Mouse (Mus musculus) gastrocnemius, postnatal 10 days (tissue): ENCODE measurements around the gene Tsx. TPM values are rescaled to one million over a fixed set of nuclear protein-coding genes. Genes with fewer than 3 reads are reported as not detected.
"Not testable (repeated sequence)": the region's sequence is repeated elsewhere in the genome, so short reads cannot be mapped to it uniquely, and the experiment has no call there.

Experiments
- DNase-seq: peaks from one replicate; pipeline ENCODE4 v3.0.0; 2021; ENCODE audit warnings: mixed read lengths
- long read RNA-seq, 2 experiments: library from polyadenylated mRNA; stranded (forward); transcript quantifications; one replicate each; pipeline ENCODE4 v2.0.0; 2021
- total RNA-seq, 2 experiments: library from RNA; stranded (reverse); gene quantifications; 2 replicates each; pipeline ENCODE4 v1.2.3; 2021

Gene Tsx
- not detected for total RNA-seq
- long read RNA-seq, experiment 1: 0 reads
- long read RNA-seq, experiment 2: 0 reads

- no peak for DNase-seq
These were observed at the start of gene Tsx for GRCm38 (mm10) chrX:103414167-103414566. Tsx (plus strand) TSS chrX:103414467.

DNA sequence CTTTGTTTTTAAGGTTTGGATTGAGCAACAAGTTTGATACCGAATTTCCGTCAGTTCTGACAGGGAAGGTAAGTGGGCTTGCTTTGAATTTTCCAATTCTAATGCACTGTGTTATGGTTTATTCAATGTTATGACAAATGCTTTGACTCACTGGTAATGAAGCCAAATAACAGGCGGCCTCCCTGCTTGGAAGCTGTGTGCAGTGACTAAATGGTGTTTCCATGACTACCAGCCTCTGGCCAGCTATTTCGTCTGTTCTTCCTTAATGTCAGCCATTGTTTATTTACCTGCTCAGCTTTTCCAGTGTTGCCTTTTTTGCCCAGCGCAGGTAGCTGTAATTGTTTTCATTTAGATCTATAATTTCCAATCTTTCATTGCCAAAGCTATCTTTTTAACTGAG, 48.1 kb upstream of the Tsx start:
- no peak for DNase-seq

GRCm38 (mm10) chrX:103368650-103369049, 45.6 kb upstream of the Tsx start:
- DNase-seq: no peak

DNA sequence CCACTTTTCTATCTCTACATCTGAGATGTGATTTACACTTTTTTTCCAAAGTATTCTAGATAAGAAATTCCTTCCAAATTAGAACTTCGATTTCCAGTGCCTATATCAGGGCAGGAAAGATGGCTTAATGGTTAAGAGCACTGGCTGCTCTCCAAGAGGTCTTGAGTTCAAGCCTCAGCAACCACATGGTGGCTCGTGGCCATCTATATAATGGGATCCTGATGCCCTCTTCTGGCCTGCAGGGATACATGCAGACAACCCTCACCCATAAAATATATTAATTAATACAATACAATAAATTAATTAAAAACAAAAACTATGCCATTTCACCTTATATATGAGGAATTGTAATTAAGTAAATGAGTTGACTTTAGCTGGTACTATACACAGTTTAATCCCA, 43.0 kb upstream of the Tsx start:
- no peak for DNase-seq

DNA sequence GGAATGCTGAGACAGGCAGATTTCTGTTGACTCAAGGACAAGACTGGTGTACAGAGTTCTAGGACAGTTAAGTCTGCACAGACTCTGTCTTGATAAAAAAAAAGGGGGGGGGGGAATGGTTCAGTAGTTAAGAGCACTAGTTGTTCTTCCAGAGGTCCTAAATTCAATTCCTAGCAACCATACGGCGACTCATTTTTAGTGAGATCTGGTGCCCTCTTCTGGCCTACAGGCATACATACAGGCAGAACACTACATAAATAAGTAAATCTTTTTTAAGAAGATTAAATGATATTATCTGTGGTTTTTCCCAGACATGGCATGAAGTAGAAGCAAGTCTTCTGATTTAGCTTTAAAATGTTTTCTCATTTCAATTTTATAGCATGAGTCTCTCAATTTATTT, 42.6 kb upstream of the Tsx start:
- DNase-seq: no peak

DNA sequence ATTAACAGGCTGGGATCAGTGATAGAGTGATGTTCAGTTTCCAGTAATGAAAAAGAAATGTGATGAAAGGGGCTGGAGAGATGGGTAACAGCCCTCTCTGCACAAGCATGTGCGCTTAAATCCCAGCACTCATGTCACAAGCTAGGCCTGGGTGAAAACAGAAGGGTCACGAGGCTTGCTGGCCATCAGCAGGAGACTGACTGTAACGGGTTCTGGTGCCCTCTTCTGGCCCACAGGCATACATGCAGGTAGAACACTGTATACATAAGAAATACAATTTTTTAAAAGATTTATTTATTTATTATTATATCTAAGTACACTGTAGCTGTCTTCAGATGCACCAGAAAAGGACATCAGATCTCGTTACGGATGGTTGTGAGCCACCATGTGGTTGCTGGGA, 40.0 kb upstream of the Tsx start:
- DNase-seq: no peak

DNA sequence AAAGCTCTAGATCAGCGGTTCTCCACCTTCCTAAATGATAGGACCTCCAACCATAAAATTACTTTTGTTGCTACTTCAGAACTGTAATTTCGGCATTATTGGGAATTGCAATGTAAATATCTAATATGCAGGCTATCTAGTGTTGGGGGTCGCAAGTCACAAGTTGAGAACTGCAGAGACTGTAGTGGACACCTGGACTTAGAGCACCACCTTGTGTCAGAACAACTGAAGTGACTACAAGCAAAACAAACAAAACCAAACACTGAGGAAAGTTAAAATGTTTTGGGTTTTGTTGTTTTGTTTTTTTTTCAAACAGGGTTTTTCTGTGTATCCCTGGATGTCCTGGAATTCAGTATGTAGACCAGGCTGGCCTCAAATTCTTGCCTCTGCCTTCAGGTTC, 29.7 kb upstream of the Tsx start:
- DNase-seq: no peak

- no peak for DNase-seq
These were observed 26.1 kb upstream of the Tsx start for GRCm38 (mm10) chrX:103388131-103388530.

DNA sequence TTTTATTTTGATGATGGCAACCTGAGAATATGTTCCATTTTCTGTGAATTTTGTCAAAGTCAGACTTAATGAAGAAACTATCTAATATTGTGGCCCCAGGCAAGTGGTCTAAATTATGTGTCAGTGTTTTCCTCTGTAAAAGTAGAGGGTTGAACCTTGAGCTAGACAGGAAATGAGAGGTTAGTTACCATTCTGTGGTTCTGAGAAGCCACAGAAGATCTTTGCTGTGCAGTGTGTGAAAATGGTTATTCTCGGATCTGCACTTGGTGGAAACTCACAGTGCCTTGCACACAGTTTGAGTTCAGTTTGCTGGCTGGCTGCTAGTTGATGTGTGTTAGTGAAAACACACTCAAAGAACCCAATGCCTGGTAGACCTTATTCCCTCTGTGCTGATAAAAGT, 20.4 kb upstream of the Tsx start:
- no peak for DNase-seq

DNA sequence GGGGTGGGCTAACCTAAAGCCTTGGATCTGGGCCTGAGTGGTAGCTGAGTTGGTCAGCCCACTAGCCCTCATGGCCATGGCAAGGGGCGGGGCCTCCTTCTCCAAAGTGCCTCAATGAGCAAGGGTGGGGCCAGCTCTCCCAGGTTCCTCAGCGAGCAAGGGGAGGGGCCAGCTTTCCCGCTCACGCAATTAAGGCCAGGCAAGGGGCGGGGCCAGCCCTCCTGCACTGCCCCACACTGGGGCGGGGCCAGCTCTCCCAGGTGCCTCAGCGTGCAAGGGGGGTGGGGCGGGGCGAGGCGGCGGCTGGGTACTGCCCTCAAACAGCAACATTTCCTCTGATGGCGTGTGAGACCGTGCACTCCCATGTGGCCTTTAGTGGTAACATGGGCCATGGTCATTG, 9.2 kb upstream of the Tsx start:
- no peak for DNase-seq

GRCm38 (mm10) chrX:103421710-103422109, 7.4 kb downstream of the Tsx start, which contains the start of gene Gm26992:
Gm26992 (plus strand) TSS chrX:103422010.
- no peak for DNase-seq

DNA sequence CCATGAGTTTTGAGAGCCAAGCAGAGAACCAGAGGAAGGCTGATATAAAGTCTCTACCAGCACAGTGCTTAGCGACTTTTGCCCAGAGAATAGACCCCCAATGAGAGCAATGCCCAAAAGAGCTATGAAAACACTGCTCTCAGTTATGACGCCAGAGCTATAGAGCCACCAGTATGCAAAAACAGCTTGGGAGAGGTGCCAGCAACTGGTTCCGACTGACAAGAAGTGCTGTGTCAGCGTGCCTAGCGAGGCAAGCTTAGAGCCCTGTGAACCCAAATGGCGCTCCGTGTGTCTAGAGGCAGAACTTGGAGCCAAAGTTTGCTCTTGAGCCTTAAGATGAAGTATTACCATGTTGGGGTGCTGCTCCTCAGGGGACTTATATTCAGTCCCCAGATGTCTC, 13.4 kb downstream of the Tsx start:
- no peak for DNase-seq

DNA sequence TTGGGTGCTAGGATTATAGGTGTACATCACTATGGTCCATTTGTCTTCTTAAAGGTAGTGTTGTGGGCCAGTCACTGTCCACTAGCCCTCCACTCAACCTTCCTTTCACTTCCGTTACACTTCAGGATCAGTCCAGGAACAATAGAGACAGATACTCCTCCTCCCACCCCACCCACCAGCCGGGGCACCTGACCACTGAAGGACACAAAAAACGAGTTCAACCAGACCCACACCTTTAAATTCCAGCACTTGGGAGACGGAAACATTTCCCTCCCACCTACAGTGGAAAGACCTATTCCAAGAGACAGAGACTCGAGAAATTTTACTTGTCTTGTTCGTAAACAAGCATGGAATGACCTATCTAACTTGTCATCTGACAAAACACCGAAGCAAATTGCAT, 18.0 kb downstream of the Tsx start:
- DNase-seq: no peak

DNA sequence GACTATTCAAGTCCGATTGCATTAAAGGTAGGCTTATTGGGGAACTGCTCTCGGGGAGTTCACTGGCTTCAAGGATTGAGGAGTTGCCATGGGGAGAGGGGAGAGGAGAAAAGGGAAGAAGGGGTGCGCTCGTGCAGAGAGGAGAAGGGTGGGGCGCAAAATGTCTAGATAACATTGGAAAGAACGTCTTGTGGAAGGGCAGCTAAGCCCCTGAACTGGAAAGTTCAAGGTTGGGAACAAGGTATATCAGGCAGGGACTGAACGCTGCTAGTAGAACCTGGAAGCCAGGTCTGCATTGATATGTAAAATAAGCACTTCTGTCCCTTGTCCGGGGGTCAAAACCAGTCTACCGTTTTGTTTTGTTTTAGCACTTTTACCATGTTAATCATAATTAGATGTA, 23.8 kb downstream of the Tsx start:
- DNase-seq: no peak

- no peak for DNase-seq
These were observed 26.5 kb downstream of the Tsx start for GRCm38 (mm10) chrX:103440803-103441202.

GRCm38 (mm10) chrX:103443755-103444154, 29.5 kb downstream of the Tsx start:
- DNase-seq: no peak

DNA sequence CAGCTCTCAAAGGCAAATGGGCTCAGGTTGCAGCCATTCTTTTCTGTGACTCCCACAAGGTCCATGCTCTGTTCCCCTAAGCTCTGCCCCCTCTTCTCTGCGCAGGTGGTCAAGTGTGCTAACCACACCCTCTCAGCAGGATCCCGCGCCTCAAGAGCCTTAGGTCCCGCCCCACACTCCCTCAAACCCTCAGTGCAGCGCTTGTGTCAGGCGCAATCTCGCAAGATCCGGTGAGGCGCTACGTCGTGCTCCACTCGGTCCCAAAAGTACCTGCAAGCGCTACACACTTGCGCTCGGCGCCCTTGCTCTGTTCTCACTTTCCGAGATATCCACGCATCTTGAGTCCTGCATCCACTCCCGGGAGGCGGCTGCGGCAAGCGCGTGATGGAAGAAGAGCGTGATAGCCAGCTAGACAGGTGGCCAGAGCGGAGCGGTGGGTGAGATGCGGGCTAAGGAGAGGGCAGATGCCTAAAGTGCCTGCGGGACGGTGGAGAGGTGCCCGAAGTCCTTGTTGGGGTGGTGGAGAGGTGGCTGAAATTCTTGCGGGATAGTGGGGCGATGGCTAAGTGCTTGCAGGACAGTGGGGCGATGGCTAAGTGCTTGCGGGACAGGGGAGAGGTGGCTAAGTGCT, 33.4 kb downstream of the Tsx start:
- DNase-seq: no peak

DNA sequence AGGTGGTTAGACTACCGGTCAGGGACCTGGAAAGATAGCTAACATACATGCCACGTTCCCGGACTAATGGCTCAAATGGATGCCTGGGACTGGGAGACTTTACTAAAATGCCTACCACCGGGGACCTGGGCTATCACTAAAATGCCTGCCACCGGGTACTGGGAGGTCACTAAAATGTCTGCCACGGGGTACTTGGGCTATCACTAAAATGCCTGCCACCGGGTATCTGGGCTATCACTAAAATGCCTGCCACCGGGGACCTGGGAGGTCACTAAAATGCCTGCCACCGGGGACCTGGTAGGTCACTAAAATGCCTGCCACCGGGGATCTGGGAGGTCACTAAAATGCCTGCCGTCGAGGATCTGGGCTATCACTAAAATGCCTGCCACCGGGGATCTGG, 34.2 kb downstream of the Tsx start:
- DNase-seq: not testable (repeated sequence)

DNA sequence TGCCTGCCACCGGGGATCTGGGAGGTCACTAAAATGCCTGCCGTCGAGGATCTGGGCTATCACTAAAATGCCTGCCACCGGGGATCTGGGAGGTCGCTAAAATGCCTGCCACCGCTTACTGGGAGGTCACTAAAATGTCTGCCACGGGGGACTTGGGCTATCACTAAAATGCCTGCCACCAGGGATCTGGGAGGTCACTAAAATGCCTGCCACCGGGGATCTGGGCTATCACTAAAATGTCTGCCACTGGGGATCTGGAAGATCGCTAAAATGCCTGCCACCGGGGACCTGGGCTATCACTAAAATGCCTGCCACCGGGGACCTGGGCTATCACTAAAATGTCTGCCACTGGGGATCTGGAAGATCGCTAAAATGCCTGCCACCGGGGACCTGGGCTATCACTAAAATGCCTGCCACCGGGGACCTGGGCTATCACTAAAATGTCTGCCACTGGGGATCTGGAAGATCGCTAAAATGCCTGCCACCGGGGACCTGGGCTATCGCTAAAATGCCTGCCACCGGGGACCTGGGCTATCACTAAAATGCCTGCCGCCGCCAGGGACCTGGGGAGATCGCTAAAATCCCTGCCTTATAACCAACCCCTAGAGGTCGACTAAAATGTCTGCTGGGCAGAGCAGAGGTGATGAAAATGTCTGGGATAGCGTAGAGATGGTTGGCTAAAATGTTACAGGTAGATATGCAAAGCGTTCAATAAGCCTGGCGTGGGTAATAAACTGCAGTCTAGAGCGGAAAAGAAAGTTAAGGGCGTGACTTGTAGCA, 34.9 kb downstream of the Tsx start:
- DNase-seq: not testable (repeated sequence)

GRCm38 (mm10) chrX:103452815-103453214, 38.5 kb downstream of the Tsx start:
- DNase-seq: no peak

- no peak for DNase-seq
These were observed 45.8 kb downstream of the Tsx start for GRCm38 (mm10) chrX:103460056-103460455.

DNA sequence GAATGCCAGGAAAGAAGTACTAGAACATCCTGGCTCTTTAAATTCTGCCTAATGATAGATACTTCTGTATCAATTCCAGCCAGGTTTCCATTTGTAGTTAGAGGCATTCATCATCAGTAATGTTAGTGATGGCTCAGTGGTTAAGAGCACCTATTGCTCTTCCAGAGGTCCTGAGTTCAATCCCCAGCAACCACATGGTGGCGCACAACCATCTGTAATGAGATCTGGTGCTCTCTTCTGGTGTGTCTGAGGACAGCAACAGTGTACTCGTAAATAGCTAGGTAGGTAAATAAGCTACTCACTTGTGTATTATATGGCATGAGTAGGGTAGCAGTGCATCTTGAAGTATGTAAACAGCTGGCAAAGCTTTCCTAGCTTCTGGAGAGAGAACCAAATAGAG, 54.7 kb downstream of the Tsx start:
- DNase-seq: no peak

DNA sequence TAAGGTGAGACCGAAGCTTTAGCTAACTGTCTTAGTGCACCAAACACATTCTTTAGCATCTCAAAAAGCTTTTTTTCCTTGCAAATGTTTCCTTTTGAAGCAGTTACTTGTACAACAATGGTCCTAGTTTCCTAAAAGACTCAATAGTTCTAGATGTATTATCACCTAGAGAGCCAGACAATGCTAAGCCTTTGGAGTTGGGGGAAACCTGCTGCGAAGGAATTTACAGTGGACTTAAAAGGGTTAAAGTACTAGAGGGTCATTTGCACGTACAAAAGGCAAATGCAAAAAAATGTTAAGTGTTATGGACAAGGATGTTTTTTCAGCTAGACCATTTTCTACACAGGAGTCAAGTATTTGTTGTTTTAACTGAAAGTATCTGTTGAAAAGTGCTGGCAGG, 58.1 kb downstream of the Tsx start:
- no peak for DNase-seq
